Mouse (Mus musculus) gastrocnemius, adult 2 months (tissue): ENCODE measurements around the gene Ski. TPM values are rescaled to one million over a fixed set of nuclear protein-coding genes. Genes with fewer than 3 reads are reported as not detected.

Experiments used
- DNase-seq: peaks from one replicate; pipeline ENCODE4 v3.0.0; 2022
- H3K27ac ChIP-seq: fragments of 200-600 bp; 2 replicates; pipeline ENCODE4 v1.8.1; 2022; ENCODE audit warnings: mild to moderate bottlenecking
- H3K4me3 ChIP-seq: fragments of 200-600 bp; 2 replicates; pipeline ENCODE4 v1.8.1; 2022; ENCODE audit warnings: mild to moderate bottlenecking, moderate library complexity
- CTCF ChIP-seq: fragments of 200-600 bp; IDR thresholded peaks from 2 replicates; pipeline ENCODE4 v1.8.1; 2022; ENCODE audit warnings: antibody characterized with exemption, mild to moderate bottlenecking, moderate library complexity
- intact Hi-C: fragments of 180-260 bp; cut with DNase I; formaldehyde crosslinking; loops from one replicate; pipeline ENCODE4 v1.15.1; 2025
- total RNA-seq, 2 experiments: library from RNA; stranded (reverse); gene quantifications; 2 replicates each; pipeline ENCODE4 v1.2.3; 2021

The Ski gene
- total RNA-seq, 2 experiments from 2014 or later: 28.5 to 35.6 TPM

- H3K4me3 ChIP-seq: no peak overlapping the region
Measured at GRCm38 (mm10) chr4:155227986-155228385, 5.6 kb upstream of the Ski start.

GRCm38 (mm10) chr4:155225918-155226317, 3.5 kb upstream of the Ski start:
- intact Hi-C loops: no loop called here
- Histone ChIP-seq H3K4me3 (no peak overlapping the region), H3K27ac (no peak overlapping the region)
- DNase-seq: no peak
- no peak for TF ChIP-seq CTCF

More at GRCm38 (mm10) chr4:155227986-155228385, 5.6 kb upstream of the Ski start:
- no peak for TF ChIP-seq CTCF
- no peak for DNase-seq
- intact Hi-C loops: no loop called here
- no peak overlapping the region for H3K27ac ChIP-seq

GRCm38 (mm10) chr4:155223594-155224528, 1.5 kb upstream of the Ski start:
- no peak for TF ChIP-seq CTCF
- peak overlapping the region; percentile 98 for H3K27ac ChIP-seq
- intact Hi-C loops: loop anchor here (5.0 kb wide), 1 partner anchor 77 kb away; no protein-coding TSS in a partner anchor
- DNase-seq: no peak
- H3K4me3 ChIP-seq: peak overlapping the region; percentile 84

- H3K27ac ChIP-seq: peak overlapping the region; percentile 98
- peak; percentile 100 for DNase-seq
- intact Hi-C loops: loop anchor here (5.0 kb wide), 1 partner anchor 76 kb away; no protein-coding TSS in a partner anchor
- TF ChIP-seq CTCF: peak; percentile 40; the same call in 1 of the 2 replicates
- H3K4me3 ChIP-seq: peak overlapping the region; percentile 84
Measured at GRCm38 (mm10) chr4:155222841-155223593, 625 bp upstream of the Ski start.

- Histone ChIP-seq H3K27ac (peak overlapping the region; percentile 86), H3K4me3 (peak overlapping the region; percentile 94)
- TF ChIP-seq CTCF: peak; percentile 15; the same call in 1 of the 2 replicates
- intact Hi-C loops: loop anchor here (2.0 to 5.0 kb wide), 2 partner anchors 27 to 75 kb away; partner anchors contain the start of gene Faap20
- peak; percentile 92 for DNase-seq
Measured at GRCm38 (mm10) chr4:155221599-155222551, 517 bp downstream of the Ski start.

GRCm38 (mm10) chr4:155221106-155221505, 1.3 kb downstream of the Ski start:
- TF ChIP-seq CTCF: no peak
- Histone ChIP-seq H3K27ac (peak overlapping the region; percentile 86), H3K4me3 (peak overlapping the region; percentile 94)
- intact Hi-C loops: loop anchor here (2.0 to 5.0 kb wide), 2 partner anchors 28 to 74 kb away; partner anchors contain the start of gene Faap20
- DNase-seq: no peak

- intact Hi-C loops: loop anchor here (2.0 to 5.0 kb wide), 2 partner anchors 28 to 73 kb away; partner anchors contain the start of gene Faap20
- no peak for TF ChIP-seq CTCF
- Histone ChIP-seq H3K4me3 (peak overlapping the region; percentile 94), H3K27ac (peak overlapping the region; percentile 86)
- peak; percentile 51 for DNase-seq
Measured at GRCm38 (mm10) chr4:155220213-155221100, 1.9 kb downstream of the Ski start.

GRCm38 (mm10) chr4:155219271-155220212, 2.9 kb downstream of the Ski start:
- Histone ChIP-seq H3K4me3 (peak overlapping the region; percentile 94), H3K27ac (peak overlapping the region; percentile 86)
- DNase-seq: no peak
- intact Hi-C loops: loop anchor here (2.0 to 5.0 kb wide), 3 partner anchors 29 to 72 kb away; partner anchors contain the start of gene Faap20
- no peak for TF ChIP-seq CTCF

GRCm38 (mm10) chr4:155218104-155218732, 4.2 kb downstream of the Ski start:
- no peak for TF ChIP-seq CTCF
- Histone ChIP-seq H3K4me3 (peak overlapping the region; percentile 94), H3K27ac (peak overlapping the region; percentile 86)
- DNase-seq: no peak
- intact Hi-C loops: loop anchor here (2.0 kb wide), 1 partner anchor 45 kb away; no protein-coding TSS in a partner anchor
